Comparison of ENCODE assay signal across 13 mouse cellular contexts in the genomic region with DNA sequence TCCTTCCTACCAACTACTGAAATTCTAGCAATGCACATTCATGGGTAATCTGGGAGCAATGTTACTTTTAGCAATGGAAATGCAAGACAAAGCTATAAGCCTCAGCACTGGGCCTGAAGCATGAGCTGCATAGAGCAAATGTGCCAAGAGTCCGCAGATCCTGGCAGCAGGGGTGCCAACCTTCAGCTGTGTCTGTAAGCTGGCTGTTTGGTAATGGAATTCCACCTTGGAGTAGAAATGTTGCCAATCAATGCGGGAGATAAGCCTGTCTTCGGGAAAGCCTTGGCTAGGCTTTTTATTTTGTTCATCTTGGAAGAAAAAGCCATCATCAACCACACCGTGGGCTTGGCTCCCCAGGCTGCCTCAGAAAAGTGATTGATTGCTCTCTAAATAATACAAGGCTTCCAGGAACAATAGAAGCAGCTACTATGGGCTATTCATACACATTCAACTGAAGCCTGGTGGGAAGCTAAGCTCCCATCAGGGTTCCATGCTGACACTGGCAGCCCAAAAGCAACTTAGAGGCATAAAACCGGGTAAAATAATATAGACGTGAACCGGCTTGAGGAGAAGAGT.
DNase-seq lines count a peak whose midpoint lies in the region; ATAC-seq lines count a peak whose summit lies in the region.
"Had no signal": no experiment of that assay in that cellular context is flagged by ENCODE, and none has a peak within 500 bp of the region (broad histone marks: within the 10 kb centered on the region; RNA-seq: fewer than 3 reads in every experiment).

No protein-coding gene starts in this region.

- 35% methylated on average over 7 of the region's 7 CpGs for WGBS in hindbrain, embryonic 11.5 days
- WGBS in hindbrain, embryonic 14.5 days: 17% methylated on average over 7 of the region's 7 CpGs

- H3K9ac ChIP-seq in hindbrain, embryonic 11.5 days (ENCODE audit: low read depth, low read length): no peak overlapping the region
- no peak overlapping the region for H3K9ac ChIP-seq in hindbrain, embryonic 14.5 days
- H3K9ac ChIP-seq: limb, embryonic 15.5 days; lung, embryonic 14.5 days had no signal

- 0 out of 2 replicates have a peak overlapping the region, but pooled peaks have one; percentile 40 for H3K27ac ChIP-seq in hindbrain, embryonic 11.5 days (ENCODE audit: low read depth, low read length)
- H3K27ac ChIP-seq in hindbrain, embryonic 14.5 days: no peak overlapping the region
- H3K27ac ChIP-seq: limb, embryonic 15.5 days had no signal

- H3K9me3 ChIP-seq in hindbrain, embryonic 11.5 days (ENCODE audit: control insufficient read depth, low read length): no peaks in the 10 kb centered on the region
- no peaks in the 10 kb centered on the region for H3K9me3 ChIP-seq in hindbrain, embryonic 14.5 days (ENCODE audit: control insufficient read depth, low read length)
- H3K9me3 ChIP-seq: limb, embryonic 15.5 days had no signal

- H3K36me3 ChIP-seq in hindbrain, embryonic 11.5 days (ENCODE audit: control insufficient read depth, insufficient read depth, low read length): no peaks in the 10 kb centered on the region
- no peaks in the 10 kb centered on the region for H3K36me3 ChIP-seq in hindbrain, embryonic 14.5 days (replicated peaks; ENCODE audit: control insufficient read depth, insufficient read depth)
- H3K36me3 ChIP-seq: limb, embryonic 15.5 days had no signal

- H3K4me2 ChIP-seq in hindbrain, embryonic 11.5 days (replicated peaks; ENCODE audit: low read depth, low read length): no peak overlapping the region
- H3K4me2 ChIP-seq in hindbrain, embryonic 14.5 days (replicated peaks): no peak overlapping the region
- H3K4me2 ChIP-seq: limb, embryonic 15.5 days; lung, embryonic 14.5 days had no signal

- DNase-seq in hindbrain, embryonic 11.5 days (ENCODE audit: low spot score): peak; percentile 33
- DNase-seq in hindbrain, embryonic 14.5 days (ENCODE audit: low spot score): no peak
- DNase-seq in cerebellum, adult 11 months: peak; percentile 36
- DNase-seq in cerebellum, postnatal 36 days: peak; percentile 64 to 70
- DNase-seq in mesoderm, embryonic 11.5 days (ENCODE audit: low read depth, low spot score): peak; percentile 25
- no peak for DNase-seq in gastrocnemius, postnatal 10 days
- no peak for DNase-seq in urinary bladder, postnatal 4 days (ENCODE audit: low spot score in 2 of 2)
- DNase-seq in kidney, adult 8-10 months: no peak
- DNase-seq: heart, postnatal 14 days; layer of hippocampus, postnatal 36 days; lung, embryonic 14.5 days had no signal

- H3K4me3 ChIP-seq in hindbrain, embryonic 11.5 days (ENCODE audit: low read depth, low read length): no peak overlapping the region
- no peak overlapping the region for H3K4me3 ChIP-seq in hindbrain, embryonic 14.5 days (replicated peaks; ENCODE audit: low read length)
- H3K4me3 ChIP-seq: limb, embryonic 15.5 days had no signal

- no peaks in the 10 kb centered on the region for H3K4me1 ChIP-seq in hindbrain, embryonic 11.5 days (replicated peaks; ENCODE audit: control insufficient read depth, insufficient read depth, low read length)
- no peaks in the 10 kb centered on the region for H3K4me1 ChIP-seq in hindbrain, embryonic 14.5 days (replicated peaks; ENCODE audit: control insufficient read depth, insufficient read depth, low read length)
- H3K4me1 ChIP-seq: limb, embryonic 15.5 days had no signal

- ATAC-seq in hindbrain, embryonic 11.5 days (ENCODE audit: low FRiP score): 0 out of 2 replicates have a peak, but pooled peaks have one; percentile 40
- no peak for ATAC-seq in hindbrain, embryonic 14.5 days (ENCODE audit: low FRiP score)
- ATAC-seq: intestine, postnatal 0 days had no signal

- H3K27me3 ChIP-seq in hindbrain, embryonic 11.5 days (ENCODE audit: control insufficient read depth, insufficient read depth, low read length): no peaks in the 10 kb centered on the region
- no peaks in the 10 kb centered on the region for H3K27me3 ChIP-seq in hindbrain, embryonic 14.5 days (ENCODE audit: control insufficient read depth, insufficient read depth, low read length)
- H3K27me3 ChIP-seq: limb, embryonic 15.5 days had no signal

Comparison
In these comparisons a context has a peak if more than half of its experiments do, and no peak if none do; other contexts are left out.
1. DNase-seq: peak in hindbrain, embryonic 11.5 days (single experiment), cerebellum, adult 11 months (single experiment), cerebellum, postnatal 36 days (2 of 2) and mesoderm, embryonic 11.5 days (single experiment); none in hindbrain, embryonic 14.5 days (single experiment), gastrocnemius, postnatal 10 days (single experiment), urinary bladder, postnatal 4 days (0 of 2) and kidney, adult 8-10 months (0 of 2).